Mouse (Mus musculus) E14TG2a.4 (cell line): ENCODE results near the gene Galnt7.

ENCODE experiments used
- CTCF ChIP-seq: conservative IDR thresholded peaks from 2 replicates; pipeline ENCODE4 v1.5.1; 2014; ENCODE audit warnings: low read length
- NANOG ChIP-seq: IDR thresholded peaks from 2 replicates; pipeline ENCODE4 v1.6.1; 2014; ENCODE audit warnings: borderline replicate concordance, low read length, mixed read lengths
- POU5F1 ChIP-seq: IDR thresholded peaks from 2 replicates; pipeline ENCODE4 v1.6.1; 2014; ENCODE audit warnings: low read length, borderline replicate concordance

DNA sequence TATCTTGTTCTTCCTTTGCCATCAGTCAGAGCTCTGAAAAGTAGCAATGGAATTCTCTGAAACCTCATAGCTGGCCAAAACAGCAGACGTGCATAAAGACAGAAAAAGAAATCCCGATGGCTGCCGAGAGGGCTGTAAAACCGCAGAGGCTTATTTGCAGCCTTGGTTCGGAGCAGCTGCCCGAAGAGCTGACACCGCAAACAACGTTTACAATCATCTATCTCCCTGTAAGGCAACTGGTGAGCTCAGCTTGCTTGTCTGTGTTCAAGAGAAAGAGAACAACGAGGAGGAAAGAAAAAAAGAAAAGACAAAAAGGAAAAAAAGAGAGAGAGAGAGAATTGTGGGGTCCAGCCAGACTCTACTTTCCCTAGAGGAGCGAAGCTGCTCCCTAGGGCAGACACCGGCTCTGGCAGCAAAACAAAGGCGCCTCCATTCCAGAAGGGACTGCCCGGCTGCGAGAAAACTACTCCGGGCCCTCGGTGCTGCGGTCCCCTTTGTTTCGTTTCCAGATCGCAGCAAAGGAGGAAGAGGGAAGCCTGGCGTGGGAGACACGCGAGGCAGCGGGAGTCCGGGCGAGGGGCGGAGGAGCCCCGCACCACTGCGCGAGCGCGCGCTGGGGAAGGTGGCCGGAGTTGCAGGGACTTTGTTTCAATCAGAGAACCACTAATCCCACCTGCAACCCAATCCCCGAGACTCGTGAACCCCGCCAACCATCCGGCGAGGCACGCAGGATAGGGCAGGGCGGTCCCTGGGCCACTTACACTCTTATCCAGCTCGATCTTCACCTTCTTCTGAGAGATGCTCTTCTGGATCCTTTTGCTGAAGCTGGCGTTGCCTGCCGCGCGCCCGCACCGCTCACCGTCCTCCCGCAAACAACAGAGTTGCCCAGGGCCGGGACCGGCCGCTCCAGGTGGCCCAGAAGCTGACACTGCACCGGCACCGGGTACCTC lies 166.1 kb downstream of the Galnt7 start:
- TF ChIP-seq CTCF = no peak
- TF ChIP-seq POU5F1 = no peak
- TF ChIP-seq NANOG = no peak
